8 mouse cellular contexts compared by ENCODE assay signal in genomic region chr1:133471086-133471485, GRCm38 (mm10). TPM values are rescaled to one million over a fixed set of nuclear protein-coding genes. Genes with fewer than 3 reads are reported as not detected.
DNase-seq lines count a peak whose midpoint lies in the region; ATAC-seq and TF ChIP-seq lines count a peak whose summit lies in the region.
"Had no signal": no experiment of that assay in that cellular context is flagged by ENCODE, and none has a peak within 500 bp of the region (broad histone marks: within the 10 kb centered on the region; RNA-seq: fewer than 3 reads in every experiment).

No protein-coding gene starts in this region.

- TF ChIP-seq POLR2A in embryonic fibroblast, embryonic 13.5 days (IDR thresholded peaks at IDR 0.05; ENCODE audit: low read depth, low read length), result peak; percentile 16; the same call in 1 of the 2 replicates

- no peak overlapping the region for H3K4me3 ChIP-seq in embryonic fibroblast, embryonic 13.5 days (ENCODE audit: insufficient read depth, low read length)
- H3K4me3 ChIP-seq: limb, embryonic 12.5 days had no signal

- peaks cover 14% of the 10 kb centered on the region for H3K4me1 ChIP-seq in embryonic fibroblast, embryonic 13.5 days (ENCODE audit: control insufficient read depth, insufficient read depth, low read length)

- peak; percentile 74 for DNase-seq in heart, postnatal 4 days
- peak; percentile 71 for DNase-seq in lung, postnatal 10 days
- DNase-seq in cerebellum, postnatal 10 days, result no peak
- no peak for DNase-seq in embryo, embryonic 10.5 days (ENCODE audit: low spot score)
- DNase-seq in thymus, postnatal 25 days, result no peak

- TF ChIP-seq CTCF in embryonic fibroblast, embryonic 13.5 days (IDR thresholded peaks at IDR 0.05; ENCODE audit: borderline replicate concordance, insufficient read depth, low read length), result no peak

- 0 out of 2 replicates have a peak, but pooled peaks have one; percentile 25 for ATAC-seq in granulocyte monocyte progenitor cell, adult 5-6 weeks (replicated peaks; ENCODE audit: poor library complexity, severe bottlenecking)

- peak overlapping the region; percentile 58; the same call in 1 of the 2 replicates for H3K27ac ChIP-seq in embryonic fibroblast, embryonic 13.5 days (ENCODE audit: insufficient read depth, low read length)
- H3K27ac ChIP-seq: limb, embryonic 12.5 days had no signal

RNA-seq across cellular contexts. Expression of gene Sox13, which starts 46.9 kb away (rescaled TPM):
- 1.6 and 2.7 TPM in 2 replicates for polyA plus RNA-seq in embryonic fibroblast, embryonic 13.5 days (2011; ENCODE audit: insufficient read length, low read depth, missing spikeins)
- 2.9 and 4.2 TPM in 2 replicates for total RNA-seq in granulocyte monocyte progenitor cell, adult 5-6 weeks (2014; fragmentation: Nextera tagmentation)
- total RNA-seq in granulocyte monocyte progenitor cell, adult 5-6 weeks (2017), result 1.7 and 4.8 TPM in 2 replicates
- 10 to 100 TPM; 29.8 to 32.4 TPM for total RNA-seq in heart, postnatal 4 days (2021)

Comparison
In these comparisons a context has a peak if more than half of its experiments do, and no peak if none do; other contexts are left out.
1. DNase-seq: peak in heart, postnatal 4 days (single experiment) and lung, postnatal 10 days (single experiment); none in cerebellum, postnatal 10 days (0 of 2), embryo, embryonic 10.5 days (single experiment) and thymus, postnatal 25 days (single experiment).
2. RNA of gene Sox13, which starts 46.9 kb away (total RNA-seq): 29.8 to 32.4 TPM in heart, postnatal 4 days; 1.7 to 4.8 TPM in granulocyte monocyte progenitor cell, adult 5-6 weeks; every median in the first group is over 4 times any median in the second.